Mouse (Mus musculus) intestine, postnatal 0 days (tissue): Measurements from ENCODE around the gene Sp3. TPM values are rescaled to one million over a fixed set of nuclear protein-coding genes. Genes with fewer than 3 reads are reported as not detected.
"Not testable (repeated sequence)": the region's sequence is repeated elsewhere in the genome, so short reads cannot be mapped to it uniquely, and the experiment has no call there.

Source experiments
- ATAC-seq: fragments of 200-750 bp; cut with Nextera tagmentation; 2 replicates; pipeline ENCODE4 v1.8.0; 2017; ENCODE audit warnings: mild to moderate bottlenecking, moderate TSS enrichment, moderate library complexity
- H3K27ac ChIP-seq: fragments of 300-500 bp; sonication (generic); 2 replicates; pipeline ENCODE4 v1.5.1; 2014; ENCODE audit warnings: mild to moderate bottlenecking, low read depth, low read length, moderate library complexity
- H3K27me3 ChIP-seq: fragments of 300-500 bp; sonication (generic); replicated peaks from 2 replicates; pipeline ENCODE4 v1.6.1; 2014; ENCODE audit warnings: low read length, mixed read lengths; ENCODE audit not compliant: control insufficient read depth, insufficient read depth
- H3K36me3 ChIP-seq: fragments of 300-500 bp; sonication (generic); 2 replicates; pipeline ENCODE4 v1.6.1; 2014; ENCODE audit warnings: mild to moderate bottlenecking, moderate library complexity; ENCODE audit not compliant: control insufficient read depth, insufficient read depth
- H3K4me1 ChIP-seq: fragments of 300-500 bp; sonication (generic); replicated peaks from 2 replicates; pipeline ENCODE4 v1.6.1; 2014; ENCODE audit warnings: antibody characterized with exemption, low read length, mixed read lengths; ENCODE audit not compliant: control insufficient read depth, insufficient read depth
- H3K4me2 ChIP-seq: fragments of 300-500 bp; sonication (generic); replicated peaks from 2 replicates; pipeline ENCODE4 v1.6.1; 2014; ENCODE audit warnings: low read depth, mild to moderate bottlenecking, moderate library complexity
- H3K4me3 ChIP-seq: fragments of 300-500 bp; sonication (generic); 2 replicates; pipeline ENCODE4 v1.5.1; 2014; ENCODE audit warnings: low read depth, low read length
- H3K9ac ChIP-seq: fragments of 300-500 bp; sonication (generic); 2 replicates; pipeline ENCODE4 v1.6.1; 2014; ENCODE audit warnings: mild to moderate bottlenecking, low read depth, low read length
- H3K9me3 ChIP-seq: fragments of 300-500 bp; sonication (generic); 2 replicates; pipeline ENCODE4 v1.6.1; 2016; ENCODE audit warnings: mixed run types; ENCODE audit not compliant: control insufficient read depth
- CTCF ChIP-seq: sonication (generic); IDR thresholded peaks from 2 replicates; pipeline ENCODE4 v1.5.1; 2016; ENCODE audit warnings: low read depth, mild to moderate bottlenecking, control low read depth, antibody characterized with exemption, moderate library complexity
- WGBS: fragments of 180-500 bp; shearing (Covaris S2); extraction: QIAGEN DNeasy Blood & Tissue Kit; methylation state at CpG from one replicate; pipeline ENCODE4 v1.1.7; 2014; 5-methylcytosine and 5-hydroxymethylcytosine counted together
- polyA plus RNA-seq: library from polyadenylated mRNA; unstranded; fragments of >200 nt; fragmentation: Nextera tagmentation; extraction: Ambion mirVana; gene quantifications from 2 replicates; pipeline ENCODE4 v1.2.1, GENCODE M21; 2015

The Sp3 gene
- polyA plus RNA-seq, 1 experiment from 2014 or later, result 25.4 TPM

GRCm38 (mm10) chr2:72996808-72997378 lies 16.6 kb upstream of the Sp3 start:
- 0 out of 2 replicates have a peak, but pooled peaks have one; percentile 9 for TF ChIP-seq CTCF
- H3K4me3 ChIP-seq, result no peak overlapping the region
- no peaks in the 10 kb centered on the region for H3K9me3 ChIP-seq
- H3K9ac ChIP-seq, result no peak overlapping the region
- no peaks in the 10 kb centered on the region for H3K27me3 ChIP-seq
- H3K4me1 ChIP-seq, result no peaks in the 10 kb centered on the region
- no peaks in the 10 kb centered on the region for H3K36me3 ChIP-seq
- H3K4me2 ChIP-seq, result peak overlapping the region; percentile 43
- 38% methylated on average over 9 of the region's 9 CpGs for WGBS
- H3K27ac ChIP-seq, result no peak overlapping the region
- peak; percentile 76 for ATAC-seq

GRCm38 (mm10) chr2:72995346-72996097 lies 15.3 kb upstream of the Sp3 start:
- Histone ChIP-seq H3K27ac (peak overlapping the region; percentile 50; the same call in 1 of the 2 replicates), H3K9me3 (no peaks in the 10 kb centered on the region)
- 49% methylated on average over 9 of the region's 9 CpGs for WGBS

GRCm38 (mm10) chr2:72994165-72994564 lies 13.9 kb upstream of the Sp3 start:
- no peak overlapping the region for H3K27ac ChIP-seq
- TF ChIP-seq CTCF, result no peak
- no peak overlapping the region for H3K4me3 ChIP-seq
- WGBS, result 69% methylated on average over 2 of the region's 2 CpGs
- H3K4me1 ChIP-seq, result no peaks in the 10 kb centered on the region
- ATAC-seq, result no peak
- no peaks in the 10 kb centered on the region for H3K36me3 ChIP-seq
- H3K9me3 ChIP-seq, result peaks cover 4% of the 10 kb centered on the region; the same call in 1 of the 2 replicates
- H3K27me3 ChIP-seq, result no peaks in the 10 kb centered on the region
- H3K9ac ChIP-seq, result no peak overlapping the region
- H3K4me2 ChIP-seq, result no peak overlapping the region

More at GRCm38 (mm10) chr2:72995346-72996097, 15.3 kb upstream of the Sp3 start:
- no peak for TF ChIP-seq CTCF
- H3K36me3 ChIP-seq, result no peaks in the 10 kb centered on the region
- no peak overlapping the region for H3K9ac ChIP-seq
- no peak for ATAC-seq
- H3K27me3 ChIP-seq, result no peaks in the 10 kb centered on the region
- H3K4me3 ChIP-seq, result no peak overlapping the region
- no peaks in the 10 kb centered on the region for H3K4me1 ChIP-seq
- no peak overlapping the region for H3K4me2 ChIP-seq

DNA sequence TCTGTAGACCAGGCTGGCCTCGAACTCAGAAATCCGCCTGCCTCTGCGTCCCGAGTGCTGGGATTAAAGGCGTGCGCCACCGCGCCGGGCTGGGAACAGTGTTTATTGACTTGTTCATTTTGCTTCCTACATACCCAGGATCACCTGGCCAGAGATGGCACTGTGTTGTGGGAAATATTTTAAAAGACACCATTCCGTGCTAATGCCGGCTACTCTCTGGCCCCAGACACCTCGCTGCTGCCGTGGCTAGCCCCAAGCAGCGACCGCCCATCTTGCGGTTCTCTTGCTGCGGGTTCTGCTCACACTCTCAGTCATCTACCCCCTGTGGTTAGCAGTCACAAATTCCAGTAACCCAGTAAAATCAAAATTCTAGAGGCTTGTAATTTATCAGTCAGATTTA lies 12.3 kb upstream of the Sp3 start:
- no peaks in the 10 kb centered on the region for H3K27me3 ChIP-seq
- no peak overlapping the region for H3K27ac ChIP-seq
- peaks cover 6% of the 10 kb centered on the region; the same call in 1 of the 2 replicates for H3K9me3 ChIP-seq
- ATAC-seq, result no peak
- H3K4me3 ChIP-seq, result no peak overlapping the region
- no peaks in the 10 kb centered on the region for H3K36me3 ChIP-seq
- 96% methylated on average over 16 of the region's 17 CpGs for WGBS
- no peaks in the 10 kb centered on the region for H3K4me1 ChIP-seq
- TF ChIP-seq CTCF, result no peak
- no peak overlapping the region for H3K4me2 ChIP-seq
- H3K9ac ChIP-seq, result no peak overlapping the region

GRCm38 (mm10) chr2:72988945-72989344 lies 8.7 kb upstream of the Sp3 start:
- H3K4me3 ChIP-seq, H3K27ac ChIP-seq, H3K4me1 ChIP-seq, H3K4me2 ChIP-seq, H3K27me3 ChIP-seq, H3K9ac ChIP-seq, ATAC-seq, H3K9me3 ChIP-seq, H3K36me3 ChIP-seq: not testable (repeated sequence)
- 91% methylated on average over 9 of the region's 9 CpGs for WGBS

DNA sequence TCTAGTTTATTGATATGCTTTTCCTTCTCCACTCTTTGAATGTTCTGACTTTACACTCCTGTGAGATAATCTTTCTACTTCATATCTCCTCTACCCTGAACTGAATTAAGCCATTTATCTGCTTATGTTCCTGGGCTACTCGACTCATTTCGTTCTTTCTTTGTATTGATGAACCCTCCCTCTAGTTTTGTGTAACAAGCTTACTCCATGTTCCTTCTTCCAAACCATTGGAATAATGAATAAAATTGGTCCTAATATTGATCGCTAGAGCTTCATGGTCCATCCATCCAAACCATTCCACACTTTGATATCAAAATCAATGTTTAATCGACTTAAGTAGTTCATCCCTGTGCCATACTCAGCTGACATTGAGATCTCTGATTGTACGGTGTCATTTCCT lies 6.4 kb upstream of the Sp3 start, which contains the start of gene Gm11084:
Gm11084 (minus strand) TSS at position 101 of the 400 bp plus-strand sequence.
- ATAC-seq, result no peak
- no peaks in the 10 kb centered on the region for H3K4me1 ChIP-seq
- no peak within 1 kb of the TSS for H3K9ac ChIP-seq
- H3K27ac ChIP-seq, result no peak within 1 kb of the TSS
- H3K36me3 ChIP-seq, result no peaks in the 10 kb centered on the region
- H3K27me3 ChIP-seq, result no peaks in the 10 kb centered on the region
- no peak for TF ChIP-seq CTCF
- H3K9me3 ChIP-seq, result peaks cover 6% of the 10 kb centered on the region; the same call in 1 of the 2 replicates
- H3K4me3 ChIP-seq, result no peak within 1 kb of the TSS
- WGBS, result 89% methylated on average over 5 of the region's 5 CpGs
- H3K4me2 ChIP-seq, result no peak within 1 kb of the TSS
